Mouse (Mus musculus) kidney, postnatal 4 days (tissue): Measurements from ENCODE around the gene Timm17a.

Experiments used
- DNase-seq, 2 experiments: peaks; one replicate each; pipeline ENCODE4 v3.0.0; 2021; ENCODE audit warnings: mixed read lengths in 2 of 2

The Timm17a gene

GRCm38 (mm10) chr1:135313284-135314031 lies at the start of gene Timm17a:
Timm17a (minus strand) TSS chr1:135313778.
- DNase-seq: peak; percentile 94 to 97

GRCm38 (mm10) chr1:135362115-135362514 lies 48.5 kb upstream of the Timm17a start:
- DNase-seq: no peak

GRCm38 (mm10) chr1:135361491-135361890 lies 47.9 kb upstream of the Timm17a start:
- no peak for DNase-seq

- DNase-seq: peak in 1 of 2 experiments; percentile 37
Measured at GRCm38 (mm10) chr1:135359071-135359470, 45.5 kb upstream of the Timm17a start.

- DNase-seq: peak in 1 of 2 experiments; percentile 36
Measured at GRCm38 (mm10) chr1:135351953-135352352, 38.4 kb upstream of the Timm17a start.

- no peak for DNase-seq
Measured at GRCm38 (mm10) chr1:135347498-135348169, 34.1 kb upstream of the Timm17a start.

- DNase-seq: no peak
Measured at GRCm38 (mm10) chr1:135346891-135347290, 33.3 kb upstream of the Timm17a start.

- no peak for DNase-seq
Measured at GRCm38 (mm10) chr1:135344026-135344425, 30.4 kb upstream of the Timm17a start.

GRCm38 (mm10) chr1:135341947-135342346 lies 28.4 kb upstream of the Timm17a start:
- DNase-seq: peak; percentile 11 to 40

- no peak for DNase-seq
Measured at GRCm38 (mm10) chr1:135330578-135330977, 17.0 kb upstream of the Timm17a start.

- DNase-seq: no peak
Measured at GRCm38 (mm10) chr1:135328368-135328767, 14.8 kb upstream of the Timm17a start.

GRCm38 (mm10) chr1:135325934-135326333 lies 12.4 kb upstream of the Timm17a start:
- no peak for DNase-seq

GRCm38 (mm10) chr1:135324571-135324970 lies 11.0 kb upstream of the Timm17a start, which contains the start of gene Lmod1:
Lmod1 (plus strand) TSS chr1:135324807.
- DNase-seq: peak; percentile 79 to 89

- DNase-seq: no peak
Measured at GRCm38 (mm10) chr1:135323367-135323901, 9.9 kb upstream of the Timm17a start.

- DNase-seq: no peak
Measured at GRCm38 (mm10) chr1:135312201-135312600, 1.4 kb downstream of the Timm17a start.

GRCm38 (mm10) chr1:135311356-135311755 lies 2.2 kb downstream of the Timm17a start:
- DNase-seq: peak in 1 of 2 experiments; percentile 19

GRCm38 (mm10) chr1:135290908-135291307 lies 22.7 kb downstream of the Timm17a start:
- no peak for DNase-seq

GRCm38 (mm10) chr1:135286311-135286710 lies 27.3 kb downstream of the Timm17a start:
- DNase-seq: no peak

- peak; percentile 81 to 87 for DNase-seq
Measured at GRCm38 (mm10) chr1:135283826-135284291, 29.7 kb downstream of the Timm17a start, which contains the start of gene Rnpep. Rnpep (minus strand) TSS chr1:135284084.

GRCm38 (mm10) chr1:135283287-135283825 lies 30.2 kb downstream of the Timm17a start:
- peak in 1 of 2 experiments; percentile 56 for DNase-seq

GRCm38 (mm10) chr1:135282536-135283286 lies 30.9 kb downstream of the Timm17a start:
- no peak for DNase-seq

- no peak for DNase-seq
Measured at GRCm38 (mm10) chr1:135281841-135282240, 31.7 kb downstream of the Timm17a start.
